Mouse (Mus musculus) megakaryocyte-erythroid progenitor cell, adult 5 weeks (primary cell): ENCODE data around the gene Alox12. TPM values are rescaled to one million over a fixed set of nuclear protein-coding genes. Genes with fewer than 3 reads are reported as not detected.

ENCODE experiments used
- polyA plus RNA-seq: library from polyadenylated mRNA; stranded (reverse); fragments of >175 nt; gene quantifications from 2 replicates; pipeline ENCODE4 v1.2.3, GENCODE M21; 2012

Gene Alox12
- 0.05 and 0.17 TPM in 2 replicates for polyA plus RNA-seq

DNA sequence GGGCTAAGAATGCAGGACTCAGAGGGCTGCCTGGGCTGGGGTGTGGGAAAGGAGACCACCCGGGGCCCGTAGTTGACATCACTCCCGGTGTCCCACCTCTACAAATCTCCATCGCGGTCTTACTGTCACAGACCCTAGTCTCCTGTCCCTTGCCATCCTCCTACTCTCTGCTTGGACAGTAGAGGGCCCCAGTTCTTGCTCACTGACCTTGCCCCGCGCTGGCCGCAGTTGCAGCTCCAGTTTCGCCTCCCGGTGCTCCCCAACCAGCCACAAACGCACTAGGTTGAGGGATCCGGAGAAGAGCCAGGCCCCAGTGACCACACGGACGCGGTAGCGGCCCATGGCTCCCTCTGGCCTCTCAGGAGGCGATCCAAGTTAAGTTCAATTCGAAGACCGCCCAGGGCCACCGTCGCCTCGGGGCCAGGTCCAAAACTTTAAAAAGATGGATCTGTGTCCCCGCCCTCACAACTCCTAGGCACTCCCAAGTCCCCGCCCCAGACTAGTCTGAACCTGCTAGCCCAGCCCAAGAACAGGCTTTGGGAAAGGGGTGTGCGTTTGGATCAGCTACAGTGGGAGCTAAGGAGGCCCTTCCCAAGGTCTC, at the start of gene Alox12:
Gene Alox12, minus strand, starts transcription at position 423 of the 601 bp plus-strand sequence.

GRCm38 (mm10) chr11:70239541-70240279, 15.4 kb downstream of the Alox12 start, which contains the start of the genes Gm21988 and Rnasek:
Gene Gm21988, minus strand, starts transcription at chr11:70239830.
Gene Rnasek, minus strand, starts transcription at chr11:70239842.

GRCm38 (mm10) chr11:70237457-70238167, 17.5 kb downstream of the Alox12 start, which contains the start of gene 0610010K14Rik:
Gene 0610010K14Rik, minus strand, starts transcription at chr11:70237914.

DNA sequence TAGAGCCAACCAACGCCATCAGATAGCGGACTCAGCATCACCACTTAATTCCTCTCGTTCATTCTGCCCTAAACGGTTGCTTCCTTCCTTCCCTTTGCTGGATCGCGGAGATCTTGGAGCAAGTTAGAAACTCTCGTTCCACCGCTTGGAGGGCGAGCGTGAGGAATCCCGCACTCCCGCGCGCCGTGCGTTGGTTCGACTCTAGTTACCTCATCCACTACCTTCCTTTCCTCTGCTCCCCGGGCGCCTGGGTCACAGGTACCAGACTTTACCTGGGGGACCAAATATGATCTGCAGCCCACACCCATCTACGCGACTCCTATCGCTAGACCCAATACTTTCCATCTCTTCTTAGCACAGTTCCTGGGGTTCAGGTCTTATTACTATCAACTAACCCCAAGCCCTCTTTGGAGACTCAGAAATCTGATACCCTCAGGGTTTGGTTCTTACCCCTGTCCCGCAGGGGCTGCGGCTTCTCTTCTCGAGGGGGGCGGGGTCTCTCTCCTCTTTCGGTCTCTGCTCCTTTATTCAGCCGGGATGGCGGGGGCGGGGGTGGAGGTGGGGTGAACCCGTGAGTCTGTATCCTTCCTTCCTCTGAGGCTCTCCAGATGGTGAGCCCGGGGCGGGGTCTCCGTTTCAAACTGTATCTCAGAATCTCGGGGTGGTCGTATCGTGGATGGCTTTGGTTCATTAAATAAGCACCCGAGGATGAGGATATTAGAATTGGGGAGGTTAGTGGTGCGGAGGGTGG, 25.7 kb downstream of the Alox12 start, which contains the start of gene Bcl6b:
Gene Bcl6b, minus strand, starts transcription at position 539 of the 751 bp plus-strand sequence.

DNA sequence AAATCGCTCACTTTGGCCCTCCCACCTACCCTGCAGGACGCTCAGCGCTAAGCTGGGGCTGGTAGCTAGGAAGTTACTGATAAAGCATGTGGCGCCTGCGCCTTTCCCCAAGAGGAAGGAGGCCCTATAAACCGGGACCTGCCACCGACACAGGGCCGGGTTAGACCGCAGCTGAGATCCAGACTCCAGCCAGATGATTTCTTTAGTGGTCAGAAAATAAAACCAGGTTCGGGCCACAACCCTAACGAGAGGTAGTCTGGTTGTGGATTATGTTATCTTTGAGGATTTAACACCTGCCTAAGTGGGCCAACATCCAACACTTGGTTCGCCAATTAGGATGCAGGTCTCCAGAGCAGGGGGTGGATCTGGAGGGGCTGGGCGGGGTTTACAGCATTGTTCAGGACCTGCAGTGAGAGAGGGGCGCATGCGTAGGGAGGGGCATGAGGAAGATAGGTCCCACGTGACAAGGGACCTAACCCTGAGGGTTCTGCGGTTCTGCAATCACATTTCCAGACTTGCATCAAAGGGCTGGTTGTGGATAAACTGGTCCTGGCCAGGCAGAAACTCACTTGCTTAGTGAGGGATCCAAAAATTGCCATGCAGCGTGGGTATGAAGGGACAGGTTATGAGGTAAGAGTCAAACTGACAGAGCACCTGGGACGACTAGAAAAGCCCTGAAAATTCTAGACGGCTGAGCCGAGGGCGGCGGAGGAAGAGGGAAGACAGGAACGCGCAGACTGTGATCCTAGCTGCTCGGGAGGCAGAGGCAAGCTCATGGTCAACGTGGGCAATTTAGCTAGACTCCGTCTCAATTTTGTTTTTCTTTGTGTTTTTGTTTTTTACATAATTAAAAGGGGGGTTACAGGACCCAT, 34.2 kb downstream of the Alox12 start, which contains the start of gene Slc16a13:
Gene Slc16a13, minus strand, starts transcription at position 334 of the 872 bp plus-strand sequence.

DNA sequence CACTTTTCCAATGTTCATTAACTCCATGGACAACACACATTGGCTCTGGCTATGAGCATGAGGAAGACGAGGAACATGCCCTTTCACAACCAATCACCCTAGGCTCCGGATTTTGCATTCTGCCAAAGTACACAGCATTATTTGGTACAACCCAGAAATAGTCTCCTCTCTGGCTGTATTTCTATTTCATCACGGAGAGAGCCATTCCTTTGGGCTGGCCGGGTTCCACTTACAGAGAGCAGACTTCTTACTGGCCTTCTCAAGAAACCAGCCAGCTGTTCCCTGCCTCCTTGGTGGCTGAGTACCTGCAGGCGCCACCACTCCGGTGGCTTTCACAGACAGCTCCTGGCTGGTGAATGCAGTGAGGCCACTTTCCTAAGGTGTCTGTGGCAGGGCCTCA, 42.7 kb downstream of the Alox12 start, which contains the start of gene Slc16a11:
Gene Slc16a11, plus strand, starts transcription at position 330 of the 400 bp plus-strand sequence.

Other genes with a start within 250 kb of the Alox12 start
- gene Acadvl, start 239.9 kb downstream of the Alox12 start, polyA plus RNA-seq: 22.8 and 23.6 TPM in 2 replicates
- 22.0 and 24.1 TPM in 2 replicates for gene Dlg4, start 238.4 kb downstream of the Alox12 start, polyA plus RNA-seq
- gene Asgr1, start 201.3 kb downstream of the Alox12 start, polyA plus RNA-seq: not detected in 2 replicates
- gene Asgr2, start 162.7 kb downstream of the Alox12 start, polyA plus RNA-seq: 0.37 and 0.61 TPM in 2 replicates
- 2.7 and 3.7 TPM in 2 replicates for gene Mgl2, start 125.0 kb downstream of the Alox12 start, polyA plus RNA-seq
- gene Clec10a, start 99.2 kb downstream of the Alox12 start, polyA plus RNA-seq: 0.88 and 1.1 TPM in 2 replicates
- 1.4 and 5.3 TPM in 2 replicates for gene Slc16a11, start 42.6 kb downstream of the Alox12 start, polyA plus RNA-seq
- gene Slc16a13, start 34.3 kb downstream of the Alox12 start, polyA plus RNA-seq: 5.9 and 7.7 TPM in 2 replicates
- 0.66 and 0.68 TPM in 2 replicates for gene Bcl6b, start 25.6 kb downstream of the Alox12 start, polyA plus RNA-seq
- gene 0610010K14Rik, start 17.4 kb downstream of the Alox12 start, polyA plus RNA-seq: 141 and 144 TPM in 2 replicates
- 10.8 and 13.6 TPM in 2 replicates for gene Gm21988, start 15.5 kb downstream of the Alox12 start, polyA plus RNA-seq
- gene Rnasek, start 15.5 kb downstream of the Alox12 start, polyA plus RNA-seq: 132 and 186 TPM in 2 replicates
- 0.18 and 0.60 TPM in 2 replicates for gene Alox12e, start 67.3 kb upstream of the Alox12 start, polyA plus RNA-seq
- 0.28 and 0.83 TPM in 2 replicates for gene Alox15, start 96.7 kb upstream of the Alox12 start, polyA plus RNA-seq
- gene Pelp1, start 154.7 kb upstream of the Alox12 start, polyA plus RNA-seq: 62.0 and 64.7 TPM in 2 replicates
- gene Arrb2, start 177.3 kb upstream of the Alox12 start, polyA plus RNA-seq: 349 and 402 TPM in 2 replicates
- gene Med11, start 196.6 kb upstream of the Alox12 start, polyA plus RNA-seq: 24.9 and 28.5 TPM in 2 replicates
- 0.09 and 0.15 TPM in 2 replicates for gene Zmynd15, start 204.1 kb upstream of the Alox12 start, polyA plus RNA-seq
- gene Cxcl16, start 204.6 kb upstream of the Alox12 start, polyA plus RNA-seq: 1.6 and 1.8 TPM in 2 replicates
- gene Tm4sf5, start 249.9 kb upstream of the Alox12 start, polyA plus RNA-seq: 0.42 TPM in 1 of 2 replicates, not detected in the other